Mouse (Mus musculus) large intestine, adult 2 months (tissue): Measurements from ENCODE around the gene Cenpt. TPM values are rescaled to one million over a fixed set of nuclear protein-coding genes. Genes with fewer than 3 reads are reported as not detected.
A peak's percentile ranks its signal among the peaks of the same experiment; 100 is the strongest.

Source experiments
- DNase-seq: peaks from one replicate; pipeline ENCODE4 v3.0.0-alpha.2; 2012; ENCODE audit warnings: low read depth, low spot score
- WGBS: fragments of 180-500 bp; shearing (Covaris S2); methylation state at CpG from one replicate; pipeline ENCODE4 v1.1.7; 2018; 5-methylcytosine and 5-hydroxymethylcytosine counted together
- polyA plus RNA-seq: library from polyadenylated mRNA; depleted of rRNA; stranded (reverse); fragments of >200 nt; gene quantifications from 2 replicates; pipeline ENCODE4 v1.2.3, GENCODE M21; 2012; rRNA removed

Gene Cenpt
- polyA plus RNA-seq, result 20.5 and 20.6 TPM in 2 replicates

DNA sequence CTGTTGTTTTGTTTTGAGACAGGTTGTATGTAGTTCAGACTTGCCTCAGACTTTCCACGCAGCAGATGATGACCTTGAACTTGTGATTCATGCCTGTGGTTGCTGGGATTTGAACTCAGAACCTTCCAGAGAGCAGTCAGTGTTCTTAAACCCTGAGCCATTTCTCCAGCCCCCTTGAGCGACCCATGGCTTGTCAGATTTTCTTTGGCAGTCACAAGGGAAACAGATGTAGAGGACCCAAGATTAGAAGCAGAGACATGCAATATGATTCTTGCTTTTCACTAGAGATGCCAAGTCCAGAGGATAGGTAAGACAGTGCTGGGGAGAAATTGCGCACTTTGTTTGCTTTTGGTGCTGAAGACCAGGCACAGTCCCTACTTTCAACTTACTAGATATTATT lies at the start of gene Cenpt:
Cenpt (minus strand) TSS at position 101 of the 400 bp plus-strand sequence.
- 86% methylated on average over 3 of the region's 3 CpGs for WGBS
- DNase-seq, result no peak

DNA sequence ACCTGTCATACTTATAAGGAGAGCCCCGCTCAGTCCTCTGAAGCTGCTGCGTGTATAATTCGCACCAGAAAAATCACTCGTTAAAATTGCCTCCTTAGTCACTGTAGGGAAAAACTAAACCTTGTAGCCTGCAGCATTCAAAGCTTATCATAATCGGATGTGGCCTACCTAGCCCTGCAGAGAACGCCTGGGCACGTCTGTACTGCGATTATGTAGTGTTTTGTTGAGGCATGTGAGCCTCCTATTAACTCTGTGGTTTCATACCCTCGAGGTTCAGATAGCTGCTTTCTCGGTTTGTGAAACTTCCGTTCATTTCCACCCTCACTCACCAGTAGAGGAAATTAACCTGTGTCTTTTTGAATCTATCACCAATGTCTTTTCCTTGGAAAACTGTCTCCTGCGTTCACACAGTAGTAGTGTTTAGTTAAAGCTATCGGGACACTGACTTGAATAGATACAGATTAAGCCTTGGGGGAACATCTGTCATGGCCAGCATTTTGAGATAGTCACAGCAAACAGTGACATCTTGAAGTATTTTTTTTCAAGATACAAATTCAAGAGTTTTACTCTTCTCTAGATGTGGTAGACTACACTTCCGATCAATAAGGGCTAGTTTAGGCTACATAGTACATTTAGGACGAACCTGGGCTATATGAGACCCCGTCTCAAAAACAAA lies 48.0 kb upstream of the Cenpt start:
- no peak for DNase-seq
- WGBS, result 23% methylated on average over 16 of the region's 16 CpGs

DNA sequence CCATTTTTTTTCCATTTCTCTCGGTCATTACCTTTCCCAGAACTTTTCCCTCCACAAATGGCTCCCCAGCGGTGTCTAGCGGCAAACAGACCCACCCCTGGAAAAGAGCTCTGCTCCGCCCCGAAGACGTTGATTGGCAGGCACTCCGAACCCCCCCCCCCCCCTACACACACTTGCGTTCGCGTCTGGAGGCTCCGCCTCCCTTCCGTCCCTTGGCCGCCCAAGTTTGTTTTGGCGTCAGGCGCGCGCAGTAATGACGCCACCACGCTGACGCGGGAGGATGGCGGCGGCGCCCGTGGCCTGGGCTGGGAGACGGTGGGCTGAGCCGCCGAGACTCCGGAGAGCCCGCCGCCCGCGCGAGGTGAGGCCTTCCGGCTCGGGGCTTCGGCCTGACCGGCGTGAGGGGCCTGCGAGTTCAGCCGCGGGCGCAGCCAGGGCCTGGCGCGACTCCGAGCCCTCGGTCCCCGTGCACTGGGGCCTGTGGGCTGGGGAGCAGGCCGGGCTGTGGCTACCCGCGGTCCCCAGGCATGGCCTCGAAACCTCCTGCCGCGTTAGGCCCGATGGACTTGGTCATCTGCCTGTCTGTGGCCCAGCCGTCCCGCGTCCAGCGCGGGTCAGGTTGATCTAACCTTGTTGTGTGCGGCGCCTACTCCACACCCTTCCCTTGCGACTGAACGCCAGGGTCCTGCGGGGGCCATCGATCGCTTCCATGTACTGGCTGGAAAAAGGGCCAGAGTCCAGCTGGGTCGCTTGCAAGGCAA lies 47.3 kb upstream of the Cenpt start, which contains the start of gene Pskh1:
Pskh1 (plus strand) TSS at position 262 of the 761 bp plus-strand sequence.
- DNase-seq, result peak; percentile 57
- WGBS, result under 1% methylated on average over 68 of the region's 68 CpGs

DNA sequence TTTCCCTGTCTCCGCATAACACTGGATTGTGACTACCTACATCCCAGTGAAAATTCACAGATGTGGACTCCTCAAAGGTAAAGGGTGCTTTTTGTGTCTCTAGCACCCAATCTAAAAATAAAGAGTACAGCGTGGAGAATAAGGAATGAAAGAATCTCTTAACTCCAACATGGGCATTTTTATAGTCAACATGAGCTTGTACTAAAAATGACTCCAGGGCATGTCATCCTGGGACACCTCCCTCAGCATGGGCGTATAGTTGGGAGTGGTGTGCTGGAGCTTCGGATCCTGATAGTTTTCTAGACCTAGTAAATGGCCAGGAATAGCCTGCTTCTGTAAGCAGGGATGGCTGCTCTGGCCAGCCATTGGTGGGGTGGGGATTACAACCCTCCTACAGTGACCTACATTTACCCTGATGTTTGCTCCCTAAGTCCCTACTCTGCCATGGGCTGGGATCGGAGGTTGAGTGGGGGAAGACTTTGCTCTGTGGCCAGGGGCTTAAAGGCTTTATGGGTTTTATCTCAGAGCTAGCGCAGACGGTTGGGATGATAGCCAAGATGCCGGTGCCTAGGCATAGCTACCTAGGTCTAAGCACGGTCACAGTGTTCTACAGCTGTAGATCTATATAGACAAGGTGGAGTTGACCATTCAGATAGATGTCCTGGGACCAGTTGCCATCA lies 44.9 kb upstream of the Cenpt start:
- DNase-seq, result no peak
- WGBS, result 54% methylated on average over 9 of the region's 9 CpGs

DNA sequence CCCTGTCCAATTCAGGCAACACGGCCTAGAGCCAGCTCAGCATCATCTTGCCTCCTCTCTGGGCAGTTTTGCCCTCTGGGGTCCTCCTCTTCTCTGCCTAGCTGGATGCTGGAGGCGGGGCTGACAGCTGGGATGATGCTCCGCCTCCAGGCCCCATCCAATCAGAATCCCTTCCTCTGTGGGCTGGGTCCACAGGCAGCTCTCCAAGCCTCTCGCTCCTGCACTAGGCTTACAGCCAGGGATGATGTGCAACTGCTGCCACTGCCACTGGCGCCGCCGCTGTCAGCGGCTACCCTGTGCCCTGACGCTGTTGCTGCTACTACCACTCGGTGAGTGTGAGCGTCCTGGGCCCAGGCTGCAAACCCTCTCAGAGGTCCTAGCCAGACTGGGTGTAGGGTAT lies 40.3 kb upstream of the Cenpt start, which contains the start of gene Nrn1l:
Nrn1l (plus strand) TSS at position 229 of the 400 bp plus-strand sequence.
- WGBS, result 30% methylated on average over 11 of the region's 11 CpGs
- DNase-seq, result no peak

DNA sequence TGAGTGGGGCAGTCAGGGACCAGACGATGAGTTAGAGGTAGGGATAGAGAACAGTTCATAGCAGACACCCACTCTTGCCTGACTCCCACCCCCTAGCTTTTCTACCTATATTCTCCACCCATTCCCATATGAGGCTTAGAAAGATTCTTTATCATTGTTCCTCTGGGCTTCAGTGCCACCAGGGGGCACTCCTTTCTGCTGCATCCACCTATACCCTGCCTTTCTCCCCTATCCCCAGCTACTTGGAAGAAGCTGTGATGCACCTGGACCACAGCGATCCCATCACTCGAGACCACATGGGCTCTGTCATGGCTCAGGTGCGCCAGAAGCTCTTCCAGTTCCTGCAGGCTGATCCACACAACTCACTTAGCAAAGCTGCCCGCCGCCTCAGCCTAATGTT lies 39.4 kb upstream of the Cenpt start:
- DNase-seq, result no peak
- WGBS, result 80% methylated on average over 6 of the region's 6 CpGs

DNA sequence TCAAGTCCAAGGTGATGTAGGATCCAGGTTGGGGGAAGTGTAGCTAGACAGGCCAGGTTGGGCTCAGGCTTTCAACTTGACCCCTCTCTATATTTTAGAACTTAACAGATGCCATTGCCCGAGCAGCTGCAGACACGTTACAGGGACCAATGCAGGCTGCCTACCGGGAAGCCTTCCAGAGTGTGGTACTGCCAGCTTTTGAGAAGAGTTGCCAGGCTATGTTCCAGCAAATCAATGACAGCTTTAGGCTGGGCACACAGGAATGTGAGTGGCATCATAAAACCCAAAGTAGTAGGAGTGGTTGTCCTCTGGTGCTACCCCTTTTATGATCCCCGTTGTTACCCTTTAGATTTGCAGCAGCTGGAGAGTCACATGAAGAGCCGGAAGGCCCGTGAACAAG lies 37.8 kb upstream of the Cenpt start:
- DNase-seq, result no peak
- 69% methylated on average over 6 of the region's 6 CpGs for WGBS

DNA sequence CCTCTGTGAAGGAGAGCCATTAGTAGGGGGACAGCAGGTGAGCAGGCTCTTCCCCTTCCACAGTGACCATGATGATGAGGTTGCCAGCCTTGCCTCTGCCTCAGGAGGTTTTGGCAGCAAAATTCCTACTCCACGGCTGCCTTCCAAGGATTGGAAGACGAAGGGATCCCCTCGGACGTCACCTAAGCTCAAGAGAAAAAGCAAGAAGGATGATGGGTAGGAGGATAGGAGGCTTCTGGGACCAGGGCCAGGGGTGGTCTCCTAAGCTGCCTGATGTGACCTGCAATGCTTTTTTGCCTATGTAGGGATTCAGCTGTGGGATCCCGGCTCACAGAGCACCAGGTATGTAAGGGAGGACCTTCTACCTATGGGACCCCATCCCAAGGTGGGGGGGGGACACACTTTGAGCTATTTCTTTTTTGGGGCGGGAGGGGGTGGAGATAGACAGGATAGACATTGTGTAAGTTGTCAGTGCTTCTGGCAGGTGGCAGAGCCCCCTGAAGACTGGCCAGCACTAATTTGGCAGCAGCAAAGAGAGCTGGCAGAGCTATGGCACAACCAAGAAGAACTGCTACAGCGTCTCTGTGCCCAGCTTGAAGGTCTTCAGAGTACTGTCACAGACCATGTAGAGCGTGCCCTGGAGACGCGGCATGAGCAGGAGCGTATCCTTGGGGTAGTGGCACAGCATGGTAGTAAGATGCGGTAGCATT lies 36.8 kb upstream of the Cenpt start:
- no peak for DNase-seq
- WGBS, result 97% methylated on average over 12 of the region's 12 CpGs

DNA sequence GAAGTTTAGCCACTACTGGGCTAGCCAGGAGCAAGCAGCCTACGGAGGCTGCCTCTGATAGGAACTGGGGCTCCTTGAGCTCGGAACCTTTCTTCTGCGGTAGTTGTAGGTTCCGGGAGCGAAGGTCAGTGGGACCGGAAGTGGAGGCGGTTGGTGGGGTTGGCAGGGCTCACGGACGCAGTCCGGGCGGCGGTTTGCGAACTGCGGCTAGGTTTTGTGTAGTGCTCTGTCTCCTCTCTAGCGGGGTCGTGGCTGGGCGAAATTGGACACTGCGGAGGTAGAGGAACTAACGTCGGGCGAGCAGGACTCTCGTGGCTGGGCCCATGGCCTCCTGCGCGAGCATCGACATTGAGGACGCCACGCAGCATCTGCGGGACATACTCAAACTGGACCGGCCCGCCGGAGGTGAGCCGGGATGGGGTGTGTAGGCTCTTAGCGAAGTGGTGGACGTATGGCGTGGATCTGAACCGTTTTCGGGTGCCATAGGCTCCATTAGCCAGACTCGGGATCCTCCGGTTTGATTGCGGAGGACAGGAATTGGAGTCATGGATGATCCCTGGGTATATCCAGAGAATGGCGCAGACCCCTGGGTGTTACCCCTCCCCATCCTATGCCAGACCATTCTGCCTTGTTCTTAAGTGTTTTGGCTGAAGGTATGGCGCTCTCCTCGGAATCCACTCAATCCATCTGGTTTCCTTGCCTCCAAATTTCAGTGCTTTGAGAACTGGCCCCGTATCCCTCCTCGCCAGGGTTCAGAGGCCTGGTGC lies 27.9 kb upstream of the Cenpt start, which contains the start of gene Edc4:
Edc4 (plus strand) TSS at position 128 of the 767 bp plus-strand sequence.
- peak; percentile 67 for DNase-seq
- under 1% methylated on average over 45 of the region's 45 CpGs for WGBS

DNA sequence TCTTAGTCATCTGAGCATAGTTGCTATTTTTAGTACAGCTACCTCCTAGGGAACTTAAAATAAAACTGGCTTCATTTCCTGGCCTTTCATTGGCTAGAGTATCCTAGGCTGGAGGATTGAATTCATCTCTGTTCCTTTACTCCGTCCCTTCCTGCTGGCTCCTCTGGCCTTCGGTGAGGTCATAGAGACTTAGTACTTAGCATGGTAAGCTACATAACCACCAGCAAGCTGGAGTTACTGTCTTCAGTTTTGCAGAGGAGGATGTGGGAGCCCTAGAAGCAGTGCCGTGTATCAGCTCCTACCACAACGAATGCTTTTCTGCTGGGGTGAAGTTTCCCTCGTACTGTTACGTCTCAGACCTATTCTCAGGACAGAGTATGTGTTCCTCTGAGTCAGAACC lies 21.2 kb upstream of the Cenpt start:
- DNase-seq, result no peak
- WGBS, result 75% methylated on average over 6 of the region's 6 CpGs

DNA sequence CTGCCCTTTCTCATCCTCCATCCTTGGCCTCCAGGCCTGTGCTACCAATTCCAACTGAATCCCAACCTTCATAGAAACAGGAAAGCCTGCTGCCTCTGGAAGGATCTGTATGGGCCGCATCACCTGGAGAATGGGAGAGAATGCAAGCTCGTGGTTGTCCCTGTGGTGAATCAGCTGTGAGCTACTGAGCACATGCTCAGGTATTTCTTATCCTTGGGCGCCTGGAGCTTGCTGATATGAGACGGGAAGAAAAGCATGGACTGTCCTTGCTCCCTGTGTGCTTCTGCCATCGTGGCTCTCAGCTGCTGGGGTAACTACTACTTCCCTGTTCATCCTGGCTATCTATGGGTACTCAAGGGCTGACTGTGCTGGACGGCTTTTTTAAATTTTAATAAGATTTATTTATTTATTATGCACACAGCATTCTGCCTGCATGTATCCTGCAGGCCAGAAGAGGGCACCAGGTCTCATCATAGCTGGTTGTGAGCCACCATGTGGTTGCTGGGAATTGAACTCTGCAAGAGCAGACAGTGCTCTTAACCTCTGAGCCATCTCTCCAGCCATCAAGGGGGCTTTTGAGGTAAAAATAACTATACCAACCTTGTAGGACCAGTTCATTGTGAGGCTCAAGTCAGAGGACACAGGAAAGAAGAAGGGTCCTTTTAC lies 13.4 kb upstream of the Cenpt start:
- no peak for DNase-seq
- 81% methylated on average over 6 of the region's 6 CpGs for WGBS

DNA sequence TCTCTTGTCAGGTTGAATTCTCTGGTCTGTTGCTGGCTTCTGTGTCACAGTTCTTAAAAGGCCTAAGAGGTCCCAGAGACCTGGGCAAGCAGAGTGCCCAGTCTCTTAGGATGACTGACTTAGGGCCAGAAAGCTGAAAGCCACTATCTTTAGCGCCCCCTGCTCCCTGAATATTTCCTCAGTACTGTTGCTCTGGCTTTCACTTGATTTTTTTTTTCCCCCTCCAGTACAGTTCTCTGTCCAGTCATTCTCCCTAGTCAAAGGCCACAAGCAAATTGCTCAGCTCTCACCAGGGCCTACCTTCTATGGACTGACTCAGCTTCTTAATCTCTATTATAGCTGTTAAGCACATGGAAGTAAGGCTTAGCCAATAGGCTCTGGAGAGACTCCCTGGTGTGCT lies 8.9 kb upstream of the Cenpt start:
- no peak for DNase-seq
- WGBS, result 0% methylated on average over 1 of the region's 1 CpGs

DNA sequence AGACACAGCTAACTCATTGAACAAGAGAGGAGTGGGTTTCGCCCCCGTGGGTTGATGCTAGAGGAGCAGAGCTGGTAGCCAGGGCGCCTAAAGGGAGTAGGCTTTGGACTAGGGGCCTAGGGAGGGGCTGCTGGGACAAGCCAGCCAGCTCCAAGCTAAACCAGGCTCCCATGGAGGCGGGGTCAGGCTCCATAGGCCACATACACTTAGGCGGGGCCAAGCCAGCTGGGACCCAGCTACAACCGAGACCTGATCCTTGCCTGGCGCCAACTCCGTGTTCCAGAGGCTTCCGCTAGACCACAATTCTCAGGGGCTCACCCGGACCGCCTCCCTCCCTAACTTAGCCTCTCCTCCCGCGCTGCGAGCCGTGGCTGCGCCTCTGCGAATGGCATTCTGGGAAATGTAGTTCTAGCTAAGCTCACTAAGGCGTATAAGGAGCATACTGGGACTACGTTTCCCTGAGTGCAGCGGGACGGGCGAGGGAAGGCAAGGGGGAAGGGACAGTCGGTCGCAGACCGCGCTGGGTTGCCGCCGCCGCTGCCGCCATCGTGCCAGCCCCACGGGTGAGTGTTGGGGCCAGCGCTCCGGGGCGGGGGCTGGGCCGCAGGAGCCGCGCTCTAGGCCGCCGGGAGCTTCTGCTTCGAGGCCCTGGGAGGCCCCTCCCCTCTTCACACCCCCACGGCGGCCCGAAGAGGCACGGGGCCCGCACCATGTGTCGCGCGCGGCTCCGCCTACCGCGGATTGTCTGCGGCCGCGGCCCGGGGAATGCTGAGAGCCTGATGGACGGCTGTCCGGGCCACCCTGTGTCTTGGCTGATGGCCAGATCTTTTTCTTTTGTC lies 7.3 kb upstream of the Cenpt start, which contains the start of gene Nutf2:
Nutf2 (plus strand) TSS at position 438 of the 839 bp plus-strand sequence.
- under 1% methylated on average over 59 of the region's 59 CpGs for WGBS

DNA sequence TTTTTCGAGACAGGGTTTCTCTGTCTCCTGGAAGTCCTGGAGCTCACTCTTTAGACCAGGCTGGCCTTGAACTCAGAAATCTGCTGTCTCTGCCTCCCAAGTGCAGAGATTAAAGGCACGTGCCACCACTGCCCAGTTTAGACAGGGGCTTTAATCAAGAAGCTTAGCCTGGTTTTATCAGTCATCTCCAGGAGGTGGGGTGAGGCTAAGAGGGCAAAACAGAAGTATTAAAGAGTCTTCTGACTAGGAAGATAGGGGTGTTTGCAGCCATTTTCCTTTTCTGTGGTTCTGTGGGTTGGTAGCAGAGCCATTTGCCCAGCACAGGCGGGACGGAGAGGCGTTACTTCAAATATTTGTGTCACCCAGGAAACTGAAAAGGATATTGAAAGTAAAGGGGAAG lies 6.2 kb upstream of the Cenpt start:
- DNase-seq, result no peak
- 59% methylated on average over 5 of the region's 5 CpGs for WGBS

More for the DNA sequence above, 7.3 kb upstream of the Cenpt start, which contains the start of gene Nutf2:
- peak; percentile 95 for DNase-seq

DNA sequence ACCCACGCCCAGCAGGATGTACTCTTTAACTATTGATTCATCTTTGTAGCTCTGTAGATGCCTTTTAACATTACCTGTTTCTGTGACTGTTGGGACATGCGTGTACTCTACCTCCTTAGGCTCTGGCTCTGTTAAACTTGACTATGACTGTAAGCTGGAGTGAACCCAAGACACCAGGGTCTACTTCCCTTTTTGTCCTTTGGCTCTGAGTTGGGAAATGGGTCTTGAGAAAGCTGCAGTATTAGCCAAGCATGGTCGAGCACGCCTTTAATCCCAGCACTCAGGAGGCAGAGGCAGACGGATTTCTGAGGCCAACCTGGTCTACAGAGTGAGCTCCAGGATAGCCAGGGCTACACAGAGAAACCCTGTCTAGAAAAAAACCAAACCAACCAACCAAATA lies 5.4 kb upstream of the Cenpt start:
- WGBS, result 81% methylated on average over 5 of the region's 5 CpGs
- no peak for DNase-seq

DNA sequence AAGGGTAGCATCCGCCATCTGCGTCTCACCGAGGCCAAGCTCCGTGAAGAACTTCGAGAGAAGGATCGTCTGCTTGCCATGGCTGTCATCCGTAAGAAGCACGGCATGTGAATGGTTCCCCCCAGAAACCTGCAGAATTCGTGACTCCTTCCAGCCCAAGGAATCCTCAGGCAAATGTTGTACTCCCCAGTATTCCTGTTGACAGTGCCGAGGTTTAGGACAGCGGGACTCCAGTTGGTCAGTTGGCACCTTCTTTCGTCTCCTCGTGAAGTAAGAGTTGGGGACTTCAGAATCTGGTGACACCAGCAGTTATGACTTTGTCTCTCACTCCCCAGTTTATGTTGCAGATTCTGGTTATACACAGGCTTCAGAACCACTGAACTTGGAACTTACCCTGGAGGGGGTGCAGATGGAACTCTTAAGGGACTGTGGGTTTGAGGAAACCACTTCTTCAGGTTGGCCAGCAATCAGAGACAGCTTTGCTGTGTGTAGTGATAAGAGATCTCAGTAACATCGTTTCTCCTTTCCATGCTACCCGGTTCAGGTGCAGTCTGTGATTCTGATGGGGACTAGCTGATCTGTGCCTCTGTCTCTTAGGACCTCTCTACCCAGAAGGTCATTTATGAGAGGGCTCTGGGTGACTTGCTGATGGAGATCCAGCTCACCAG lies 3.2 kb upstream of the Cenpt start:
- DNase-seq, result no peak
- 16% methylated on average over 15 of the region's 15 CpGs for WGBS
